Mouse (Mus musculus) stomach, postnatal 0 days (tissue): ENCODE measurements around the gene Atp1a2. TPM values are rescaled to one million over a fixed set of nuclear protein-coding genes. Genes with fewer than 3 reads are reported as not detected.

Experiments
- ATAC-seq: fragments of 200-750 bp; cut with Nextera tagmentation; 2 replicates; pipeline ENCODE4 v1.8.0; 2017; ENCODE audit not compliant: low FRiP score, low TSS enrichment
- DNase-seq: peaks from one replicate; pipeline ENCODE4 v3.0.0-alpha.2; 2016; ENCODE audit warnings: low spot score
- H3K27ac ChIP-seq: fragments of 300-500 bp; sonication (generic); replicated peaks from 2 replicates; pipeline ENCODE4 v1.5.1; 2014; ENCODE audit warnings: mild to moderate bottlenecking, control low read depth
- H3K27me3 ChIP-seq: fragments of 300-500 bp; sonication (generic); 2 replicates; pipeline ENCODE4 v1.6.1; 2014; ENCODE audit warnings: low read length; ENCODE audit not compliant: control insufficient read depth, insufficient read depth
- H3K36me3 ChIP-seq: fragments of 300-500 bp; sonication (generic); 2 replicates; pipeline ENCODE4 v1.6.1; 2014; ENCODE audit warnings: low read length, mixed read lengths; ENCODE audit not compliant: control insufficient read depth, insufficient read depth
- H3K4me1 ChIP-seq: fragments of 300-500 bp; sonication (generic); replicated peaks from 2 replicates; pipeline ENCODE4 v1.6.1; 2014; ENCODE audit warnings: antibody characterized with exemption; ENCODE audit not compliant: control insufficient read depth, insufficient read depth
- H3K4me2 ChIP-seq: fragments of 300-500 bp; sonication (generic); replicated peaks from 2 replicates; pipeline ENCODE4 v1.6.1; 2014; ENCODE audit warnings: low read depth, mild to moderate bottlenecking, control low read depth, moderate library complexity
- H3K4me3 ChIP-seq: fragments of 300-500 bp; sonication (generic); 2 replicates; pipeline ENCODE4 v1.5.1; 2014; ENCODE audit warnings: low read depth, low read length, control low read depth
- H3K9ac ChIP-seq: fragments of 300-500 bp; sonication (generic); 2 replicates; pipeline ENCODE4 v1.6.1; 2014; ENCODE audit warnings: mild to moderate bottlenecking, low read length, control low read depth, mixed read lengths
- H3K9me3 ChIP-seq: fragments of 300-500 bp; sonication (generic); 2 replicates; pipeline ENCODE4 v1.6.1; 2016; ENCODE audit warnings: low read length; ENCODE audit not compliant: control insufficient read depth
- CTCF ChIP-seq: IDR thresholded peaks from 2 replicates; pipeline ENCODE4 v1.5.1; 2016; ENCODE audit warnings: antibody characterized with exemption, low read depth, mild to moderate bottlenecking, moderate library complexity
- EP300 ChIP-seq: optimal IDR thresholded peaks from 2 replicates; pipeline ENCODE3; 2016; ENCODE audit warnings: antibody characterized with exemption
- WGBS: fragments of 180-500 bp; shearing (Covaris S2); extraction: QIAGEN DNeasy Blood & Tissue Kit; methylation state at CpG from one replicate; pipeline ENCODE4 v1.1.7; 2014; 5-methylcytosine and 5-hydroxymethylcytosine counted together
- polyA plus RNA-seq: library from polyadenylated mRNA; unstranded; fragments of >200 nt; fragmentation: Nextera tagmentation; extraction: Ambion mirVana; gene quantifications from 2 replicates; pipeline ENCODE4 v1.2.1, GENCODE M21; 2015

Gene Atp1a2
- polyA plus RNA-seq, 1 experiment from 2014 or later, result 3.1 TPM

DNA sequence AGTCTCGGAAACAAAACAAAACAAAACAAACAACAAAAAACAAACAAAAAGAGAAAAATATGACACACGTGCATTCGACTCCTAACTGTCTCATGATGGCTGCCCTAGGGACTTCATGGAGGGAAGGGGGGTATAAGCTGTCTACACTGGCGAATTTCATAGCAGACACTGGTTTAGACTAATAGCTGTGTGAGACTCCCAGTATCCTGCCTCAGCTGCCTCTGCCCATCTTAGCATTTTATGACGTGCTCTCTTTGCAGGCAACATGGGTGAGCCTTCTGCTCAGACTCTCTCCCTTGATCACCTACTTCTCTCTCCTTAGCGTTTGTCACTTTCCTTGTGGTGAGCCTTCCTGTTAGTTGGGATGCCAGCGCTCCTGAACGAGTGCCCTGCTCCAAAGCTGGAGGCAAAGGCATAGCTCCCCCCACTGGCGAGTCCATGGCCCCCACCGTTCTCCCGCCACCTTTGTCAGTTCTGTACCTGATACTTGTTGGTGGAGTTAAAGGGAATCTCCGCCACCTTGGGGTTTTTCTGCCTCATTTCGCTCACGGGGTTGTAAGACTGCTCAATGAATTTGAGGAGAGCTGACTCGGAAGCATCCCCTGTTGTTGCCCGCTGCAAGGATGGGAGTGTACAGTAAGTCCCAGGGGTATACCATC is 54.2 kb downstream of the Atp1a2 start:
- Histone ChIP-seq H3K4me2 (no peak overlapping the region), H3K4me3 (no peak overlapping the region), H3K36me3 (no peaks in the 10 kb centered on the region), H3K27ac (no peak overlapping the region), H3K4me1 (no peaks in the 10 kb centered on the region), H3K9ac (no peak overlapping the region), H3K9me3 (no peaks in the 10 kb centered on the region), H3K27me3 (no peaks in the 10 kb centered on the region)
- WGBS, result 30% methylated on average over 16 of the region's 16 CpGs
- ATAC-seq (no peak), DNase-seq (peak; percentile 40)
- TF ChIP-seq CTCF, result peak; percentile 54
- TF ChIP-seq EP300, result no peak

DNA sequence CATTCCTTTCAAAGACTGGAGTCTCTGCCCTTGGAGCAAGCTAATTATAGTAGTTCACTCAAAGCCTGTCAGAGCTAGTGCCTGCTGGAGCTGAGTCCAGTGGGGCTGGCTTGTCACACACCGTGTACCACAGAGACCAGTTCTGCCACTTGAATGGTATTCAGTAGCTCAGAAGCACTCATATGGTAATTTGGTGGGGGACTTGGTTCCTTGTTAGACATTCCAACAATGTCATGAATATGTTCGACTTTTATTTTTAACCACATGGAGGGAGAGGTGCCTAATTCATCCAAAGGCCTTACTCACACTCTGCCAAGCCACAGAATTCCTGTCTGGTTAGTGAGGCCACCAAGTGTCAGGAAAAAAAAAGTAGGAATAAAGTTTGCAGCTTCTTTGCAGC is 55.5 kb downstream of the Atp1a2 start:
- H3K27me3 ChIP-seq, result no peaks in the 10 kb centered on the region
- no peak overlapping the region for H3K27ac ChIP-seq
- WGBS, result 44% methylated on average over 2 of the region's 2 CpGs
- H3K36me3 ChIP-seq, result no peaks in the 10 kb centered on the region
- DNase-seq (no peak), ATAC-seq (no peak)
- H3K9me3 ChIP-seq, result no peaks in the 10 kb centered on the region
- H3K4me2 ChIP-seq, result no peak overlapping the region
- no peaks in the 10 kb centered on the region for H3K4me1 ChIP-seq
- no peak overlapping the region for H3K4me3 ChIP-seq
- H3K9ac ChIP-seq, result no peak overlapping the region
- no peak for TF ChIP-seq CTCF
- TF ChIP-seq EP300, result no peak

DNA sequence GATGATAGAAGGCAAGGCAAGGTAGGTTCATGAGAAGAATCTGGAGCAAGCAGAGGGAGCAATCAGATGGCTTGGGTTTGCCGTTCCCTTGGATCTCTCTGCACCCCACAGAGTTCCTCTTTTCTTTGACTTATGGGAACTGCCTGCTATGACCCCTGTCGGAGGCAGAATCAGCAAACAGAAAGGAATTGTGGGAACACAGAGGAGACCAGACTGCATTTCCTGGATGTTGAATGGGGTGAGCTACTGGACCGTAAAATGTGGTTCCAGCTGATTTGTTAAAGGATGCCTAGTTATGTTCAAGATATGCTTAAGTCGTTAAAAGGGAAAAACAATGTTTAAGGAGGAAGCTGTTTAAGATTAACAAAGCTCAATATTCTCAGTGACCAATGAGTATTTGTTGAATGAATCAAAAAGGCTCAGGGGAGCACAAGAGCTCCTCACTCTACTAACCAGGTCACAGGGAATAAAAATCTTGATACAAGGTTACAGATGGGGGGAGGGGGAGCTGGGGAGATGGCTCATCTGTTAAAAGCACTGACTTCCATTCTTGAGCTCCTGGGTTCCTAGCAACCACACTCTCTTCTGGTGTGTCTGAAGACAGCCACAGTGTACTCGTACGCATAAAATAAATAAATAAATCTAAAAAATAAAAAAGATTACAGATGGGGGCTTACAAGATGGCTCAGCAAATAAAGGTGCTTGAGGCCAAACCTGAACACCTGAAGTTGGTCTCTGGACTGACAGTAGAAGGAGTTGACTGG is 56.7 kb downstream of the Atp1a2 start:
- no peak overlapping the region for H3K27ac ChIP-seq
- H3K9ac ChIP-seq, result no peak overlapping the region
- H3K4me1 ChIP-seq, result no peaks in the 10 kb centered on the region
- DNase-seq (no peak), ATAC-seq (no peak)
- no peak overlapping the region for H3K4me2 ChIP-seq
- no peaks in the 10 kb centered on the region for H3K27me3 ChIP-seq
- WGBS, result 66% methylated on average over 6 of the region's 6 CpGs
- no peaks in the 10 kb centered on the region for H3K36me3 ChIP-seq
- no peaks in the 10 kb centered on the region for H3K9me3 ChIP-seq
- no peak for TF ChIP-seq CTCF
- TF ChIP-seq EP300, result no peak
- no peak overlapping the region for H3K4me3 ChIP-seq

DNA sequence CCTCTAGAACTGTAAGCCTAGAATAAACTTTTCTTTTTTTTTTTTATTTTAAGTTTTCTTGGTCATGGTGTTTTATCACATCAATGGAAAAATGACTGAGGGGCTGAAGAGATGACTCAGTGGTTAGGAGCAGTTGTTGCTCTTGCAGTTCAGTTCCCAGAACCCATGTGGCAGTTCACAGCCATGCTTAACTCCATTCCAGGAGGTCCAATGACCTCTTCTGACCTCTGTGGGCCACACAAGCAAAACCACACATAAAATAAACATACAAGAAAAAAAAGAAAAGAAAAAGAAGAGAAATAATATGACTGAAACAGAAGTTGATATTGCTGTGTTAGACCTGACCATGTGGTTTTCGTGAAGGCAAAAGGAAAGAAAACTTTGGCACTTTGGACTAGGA is 68.6 kb downstream of the Atp1a2 start:
- H3K4me1 ChIP-seq, result no peaks in the 10 kb centered on the region
- no peaks in the 10 kb centered on the region for H3K27me3 ChIP-seq
- WGBS, result 83% methylated on average over 1 of the region's 1 CpGs
- no peak for TF ChIP-seq EP300
- no peak for TF ChIP-seq CTCF
- no peak overlapping the region for H3K4me3 ChIP-seq
- H3K9me3 ChIP-seq, result no peaks in the 10 kb centered on the region
- no peak for ATAC-seq
- no peak overlapping the region for H3K27ac ChIP-seq
- no peak overlapping the region for H3K4me2 ChIP-seq
- DNase-seq, result no peak
- no peak overlapping the region for H3K9ac ChIP-seq
- H3K36me3 ChIP-seq, result no peaks in the 10 kb centered on the region

DNA sequence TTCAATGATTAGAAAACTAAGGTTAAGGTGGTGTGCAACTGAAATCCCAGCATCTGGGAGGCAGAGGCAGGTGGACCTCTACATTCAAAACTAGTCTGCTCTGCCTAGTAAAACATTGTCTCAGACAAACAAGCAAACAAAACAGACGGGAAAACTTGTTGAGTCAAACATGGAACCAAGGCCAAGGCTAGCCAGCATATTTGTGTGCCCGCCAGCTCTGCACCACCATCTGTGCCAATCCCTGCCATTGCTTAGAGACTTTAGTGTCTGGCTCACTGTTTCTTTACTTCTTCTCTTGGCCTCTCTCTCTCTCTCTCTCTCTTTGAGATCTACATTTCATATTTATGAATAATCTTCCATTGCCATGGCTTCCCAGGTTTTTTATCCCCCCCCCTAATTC is 69.7 kb downstream of the Atp1a2 start:
- Histone ChIP-seq H3K9ac (no peak overlapping the region), H3K27me3 (no peaks in the 10 kb centered on the region), H3K9me3 (no peaks in the 10 kb centered on the region), H3K4me1 (no peaks in the 10 kb centered on the region), H3K27ac (no peak overlapping the region), H3K4me3 (no peak overlapping the region), H3K36me3 (no peaks in the 10 kb centered on the region), H3K4me2 (no peak overlapping the region)
- 76% methylated on average over 2 of the region's 2 CpGs for WGBS
- ATAC-seq (no peak), DNase-seq (no peak)
- TF ChIP-seq EP300 (no peak), CTCF (no peak)

Other genes with a start within 250 kb of the Atp1a2 start
- not detected in 2 replicates for gene Nhlh1, start 240.5 kb downstream of the Atp1a2 start, polyA plus RNA-seq
- 89.6 and 90.8 TPM in 2 replicates for gene Copa, start 215.5 kb downstream of the Atp1a2 start, polyA plus RNA-seq
- gene Ncstn, start 215.3 kb downstream of the Atp1a2 start, polyA plus RNA-seq, result 79.3 and 84.2 TPM in 2 replicates
- 82.9 and 92.0 TPM in 2 replicates for gene Pex19, start 171.3 kb downstream of the Atp1a2 start, polyA plus RNA-seq
- gene Dcaf8, start 150.0 kb downstream of the Atp1a2 start, polyA plus RNA-seq, result 57.0 and 59.8 TPM in 2 replicates
- 79.4 and 81.6 TPM in 2 replicates for gene Pea15a, start 91.3 kb downstream of the Atp1a2 start, polyA plus RNA-seq
- gene Casq1, start 78.2 kb downstream of the Atp1a2 start, polyA plus RNA-seq, result 9.8 and 9.9 TPM in 2 replicates
- gene Atp1a4, start 39.6 kb downstream of the Atp1a2 start, polyA plus RNA-seq, result not detected in 2 replicates
- 19.1 and 19.5 TPM in 2 replicates for gene Igsf8, start 36.4 kb downstream of the Atp1a2 start, polyA plus RNA-seq
- 0.07 TPM in 2 replicates for gene Kcnj9, start 31.3 kb upstream of the Atp1a2 start, polyA plus RNA-seq
- 0.17 and 0.25 TPM in 2 replicates for gene Kcnj10, start 43.1 kb upstream of the Atp1a2 start, polyA plus RNA-seq
- gene Pigm, start 78.5 kb upstream of the Atp1a2 start, polyA plus RNA-seq, result 3.6 and 3.8 TPM in 2 replicates
- gene Slamf9, start 177.3 kb upstream of the Atp1a2 start, polyA plus RNA-seq, result 1.8 TPM in 2 replicates
- gene Igsf9, start 183.7 kb upstream of the Atp1a2 start, polyA plus RNA-seq, result 16.7 and 19.9 TPM in 2 replicates
- gene Tagln2, start 202.0 kb upstream of the Atp1a2 start, polyA plus RNA-seq, result 564 and 594 TPM in 2 replicates
- 4.6 and 5.4 TPM in 2 replicates for gene Cfap45, start 222.7 kb upstream of the Atp1a2 start, polyA plus RNA-seq